Mouse (Mus musculus): ENCODE data around the gene Frmpd4. TPM values are rescaled to one million over a fixed set of nuclear protein-coding genes. Genes with fewer than 3 reads are reported as not detected.

Gene Frmpd4
- polyA plus RNA-seq, 1 experiment, result not detected

- no peak for TF ChIP-seq CTCF (IDR thresholded peaks at IDR 0.05; ENCODE audit: control insufficient read depth, insufficient read depth, insufficient replicate concordance, low read depth, low read length)
- TF ChIP-seq POLR2A (IDR thresholded peaks at IDR 0.05; ENCODE audit: control insufficient read depth, low read depth, low read length), result no peak
Measured at GRCm38 (mm10) chrX:167810120-167810519, 766.9 kb downstream of the Frmpd4 start.

DNA sequence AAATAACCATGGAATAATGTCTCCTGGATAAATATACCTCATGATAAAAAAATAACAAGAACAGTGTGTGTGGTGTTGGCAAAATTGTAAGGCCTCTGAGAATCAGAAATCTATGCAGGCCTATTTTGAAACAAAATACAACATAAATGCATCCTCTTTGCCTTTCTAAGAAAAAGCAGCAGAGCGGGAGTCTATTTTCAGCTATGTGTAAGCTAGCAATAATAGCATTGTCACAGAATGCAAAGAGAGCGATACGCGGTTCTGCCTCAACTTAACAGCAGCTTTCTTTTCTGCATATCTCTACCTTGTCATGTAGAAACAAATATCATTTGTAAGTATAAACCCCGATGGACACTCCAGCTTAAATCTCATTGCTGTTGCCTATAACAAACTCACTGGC lies 768.5 kb downstream of the Frmpd4 start:
- Histone ChIP-seq H3K36me3 (ENCODE audit: control insufficient read depth, insufficient read depth, low read length) (no peaks in the 10 kb centered on the region), H3K4me1 (ENCODE audit: control insufficient read depth, insufficient read depth, low read length) (no peaks in the 10 kb centered on the region), H3K27me3 (ENCODE audit: control insufficient read depth, insufficient read depth, low read length) (no peaks in the 10 kb centered on the region), H3K27ac (ENCODE audit: control insufficient read depth, insufficient read depth, low read depth, low read length) (no peak overlapping the region), H3K4me3 (ENCODE audit: control insufficient read depth, low read depth, low read length) (no peak overlapping the region)
- TF ChIP-seq CTCF (IDR thresholded peaks at IDR 0.05; ENCODE audit: control insufficient read depth, insufficient read depth, insufficient replicate concordance, low read depth, low read length) (no peak), POLR2A (IDR thresholded peaks at IDR 0.05; ENCODE audit: control insufficient read depth, low read depth, low read length) (no peak)

More at GRCm38 (mm10) chrX:167810120-167810519, 766.9 kb downstream of the Frmpd4 start:
- Histone ChIP-seq H3K4me3 (ENCODE audit: control insufficient read depth, low read depth, low read length) (no peak overlapping the region), H3K27ac (ENCODE audit: control insufficient read depth, insufficient read depth, low read depth, low read length) (no peak overlapping the region), H3K4me1 (ENCODE audit: control insufficient read depth, insufficient read depth, low read length) (no peaks in the 10 kb centered on the region), H3K27me3 (ENCODE audit: control insufficient read depth, insufficient read depth, low read length) (no peaks in the 10 kb centered on the region), H3K36me3 (ENCODE audit: control insufficient read depth, insufficient read depth, low read length) (no peaks in the 10 kb centered on the region)

GRCm38 (mm10) chrX:167788737-167789136 lies 788.3 kb downstream of the Frmpd4 start:
- Histone ChIP-seq H3K4me1 (ENCODE audit: control insufficient read depth, insufficient read depth, low read length) (no peaks in the 10 kb centered on the region), H3K36me3 (ENCODE audit: control insufficient read depth, insufficient read depth, low read length) (no peaks in the 10 kb centered on the region), H3K4me3 (ENCODE audit: control insufficient read depth, low read depth, low read length) (no peak overlapping the region), H3K27ac (ENCODE audit: control insufficient read depth, insufficient read depth, low read depth, low read length) (no peak overlapping the region), H3K27me3 (ENCODE audit: control insufficient read depth, insufficient read depth, low read length) (no peaks in the 10 kb centered on the region)
- TF ChIP-seq POLR2A (IDR thresholded peaks at IDR 0.05; ENCODE audit: control insufficient read depth, low read depth, low read length) (no peak), CTCF (IDR thresholded peaks at IDR 0.05; ENCODE audit: control insufficient read depth, insufficient read depth, insufficient replicate concordance, low read depth, low read length) (no peak)

- Histone ChIP-seq H3K27ac (ENCODE audit: control insufficient read depth, insufficient read depth, low read depth, low read length) (no peak overlapping the region), H3K36me3 (ENCODE audit: control insufficient read depth, insufficient read depth, low read length) (no peaks in the 10 kb centered on the region), H3K4me1 (ENCODE audit: control insufficient read depth, insufficient read depth, low read length) (no peaks in the 10 kb centered on the region), H3K4me3 (ENCODE audit: control insufficient read depth, low read depth, low read length) (no peak overlapping the region), H3K27me3 (ENCODE audit: control insufficient read depth, insufficient read depth, low read length) (no peaks in the 10 kb centered on the region)
- TF ChIP-seq CTCF (IDR thresholded peaks at IDR 0.05; ENCODE audit: control insufficient read depth, insufficient read depth, insufficient replicate concordance, low read depth, low read length), result no peak
- TF ChIP-seq POLR2A (IDR thresholded peaks at IDR 0.05; ENCODE audit: control insufficient read depth, low read depth, low read length), result no peak
Measured at GRCm38 (mm10) chrX:167783526-167783925, 793.5 kb downstream of the Frmpd4 start.

- Histone ChIP-seq H3K27me3 (ENCODE audit: control insufficient read depth, insufficient read depth, low read length) (no peaks in the 10 kb centered on the region), H3K4me3 (ENCODE audit: control insufficient read depth, low read depth, low read length) (no peak overlapping the region), H3K4me1 (ENCODE audit: control insufficient read depth, insufficient read depth, low read length) (no peaks in the 10 kb centered on the region), H3K27ac (ENCODE audit: control insufficient read depth, insufficient read depth, low read depth, low read length) (no peak overlapping the region), H3K36me3 (ENCODE audit: control insufficient read depth, insufficient read depth, low read length) (no peaks in the 10 kb centered on the region)
- TF ChIP-seq POLR2A (IDR thresholded peaks at IDR 0.05; ENCODE audit: control insufficient read depth, low read depth, low read length) (no peak), CTCF (IDR thresholded peaks at IDR 0.05; ENCODE audit: control insufficient read depth, insufficient read depth, insufficient replicate concordance, low read depth, low read length) (no peak)
Measured at GRCm38 (mm10) chrX:167719564-167719981, 857.5 kb downstream of the Frmpd4 start.

- TF ChIP-seq POLR2A (IDR thresholded peaks at IDR 0.05; ENCODE audit: control insufficient read depth, low read depth, low read length), result no peak
- no peak for TF ChIP-seq CTCF (IDR thresholded peaks at IDR 0.05; ENCODE audit: control insufficient read depth, insufficient read depth, insufficient replicate concordance, low read depth, low read length)
- H3K27me3 ChIP-seq (ENCODE audit: control insufficient read depth, insufficient read depth, low read length), result no peaks in the 10 kb centered on the region
Measured at GRCm38 (mm10) chrX:167719092-167719491, 857.9 kb downstream of the Frmpd4 start.

DNA sequence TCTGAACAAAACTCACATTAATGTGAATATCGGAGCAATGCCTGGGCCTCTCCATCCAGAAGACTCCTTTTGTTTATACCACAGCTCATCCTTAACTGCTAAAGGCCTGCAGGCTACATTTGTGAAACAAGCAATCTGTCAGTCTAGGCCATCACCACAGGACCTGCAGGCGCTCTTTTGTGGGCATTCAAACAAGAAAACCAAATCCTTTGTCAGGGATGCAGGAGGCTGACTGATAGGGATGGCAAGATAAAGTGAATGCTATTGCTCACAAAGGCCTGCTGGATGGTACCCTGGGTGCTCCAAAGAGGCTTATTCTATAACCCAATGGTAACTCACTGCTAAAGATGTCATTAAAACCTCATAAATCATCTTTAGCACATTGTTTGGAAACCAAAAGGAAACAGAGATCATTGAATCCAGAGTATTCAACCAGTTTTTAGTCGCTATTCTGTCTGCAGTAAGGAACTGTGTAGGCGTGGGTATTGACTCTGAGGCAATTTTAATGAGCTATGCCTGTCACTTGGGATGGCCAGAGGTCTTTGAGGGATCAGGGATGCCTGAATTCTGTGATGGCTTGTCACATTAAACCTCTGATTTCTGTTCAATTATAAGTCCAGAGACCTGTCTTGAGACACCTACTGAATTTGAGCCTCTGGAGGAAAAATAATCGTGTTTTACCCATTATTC lies 922.1 kb downstream of the Frmpd4 start:
- Histone ChIP-seq H3K27ac (ENCODE audit: control insufficient read depth, insufficient read depth, low read depth, low read length) (no peak overlapping the region), H3K27me3 (ENCODE audit: control insufficient read depth, insufficient read depth, low read length) (no peaks in the 10 kb centered on the region), H3K4me3 (ENCODE audit: control insufficient read depth, low read depth, low read length) (no peak overlapping the region), H3K4me1 (ENCODE audit: control insufficient read depth, insufficient read depth, low read length) (no peaks in the 10 kb centered on the region), H3K36me3 (ENCODE audit: control insufficient read depth, insufficient read depth, low read length) (no peaks in the 10 kb centered on the region)
- no peak for TF ChIP-seq POLR2A (IDR thresholded peaks at IDR 0.05; ENCODE audit: control insufficient read depth, low read depth, low read length)
- TF ChIP-seq CTCF (IDR thresholded peaks at IDR 0.05; ENCODE audit: control insufficient read depth, insufficient read depth, insufficient replicate concordance, low read depth, low read length), result no peak

More at GRCm38 (mm10) chrX:167719092-167719491, 857.9 kb downstream of the Frmpd4 start:
- Histone ChIP-seq H3K4me3 (ENCODE audit: control insufficient read depth, low read depth, low read length) (no peak overlapping the region), H3K4me1 (ENCODE audit: control insufficient read depth, insufficient read depth, low read length) (no peaks in the 10 kb centered on the region), H3K27ac (ENCODE audit: control insufficient read depth, insufficient read depth, low read depth, low read length) (no peak overlapping the region), H3K36me3 (ENCODE audit: control insufficient read depth, insufficient read depth, low read length) (no peaks in the 10 kb centered on the region)
